Mouse (Mus musculus): ENCODE results near the gene Cep104.

The Cep104 gene

GRCm38 (mm10) chr4:153974431-153975291 is at the start of gene Cep104, which contains the start of gene Dffb:
Gene Cep104 (plus strand): TSS chr4:153975194.
Gene Dffb (minus strand): TSS chr4:153975126.
- DNase-seq, result peak; percentile 94

- DNase-seq, result no peak
These were observed 46.2 kb upstream of the Cep104 start for GRCm38 (mm10) chr4:153928772-153929299.

GRCm38 (mm10) chr4:153929425-153929824 is 45.6 kb upstream of the Cep104 start:
- DNase-seq, result no peak

GRCm38 (mm10) chr4:153929921-153930320 is 45.1 kb upstream of the Cep104 start:
- DNase-seq, result peak; percentile 74

GRCm38 (mm10) chr4:153943243-153943642 is 31.8 kb upstream of the Cep104 start:
- no peak for DNase-seq

- DNase-seq, result no peak
These were observed 30.7 kb upstream of the Cep104 start for GRCm38 (mm10) chr4:153944261-153944660.

GRCm38 (mm10) chr4:153945741-153946140 is 29.3 kb upstream of the Cep104 start:
- DNase-seq, result no peak

GRCm38 (mm10) chr4:153950372-153950771 is 24.6 kb upstream of the Cep104 start:
- no peak for DNase-seq

GRCm38 (mm10) chr4:153951150-153951549 is 23.8 kb upstream of the Cep104 start:
- DNase-seq, result no peak

GRCm38 (mm10) chr4:153951692-153952091 is 23.3 kb upstream of the Cep104 start:
- no peak for DNase-seq

GRCm38 (mm10) chr4:153955651-153956050 is 19.3 kb upstream of the Cep104 start:
- no peak for DNase-seq

GRCm38 (mm10) chr4:153956569-153957405 is 18.2 kb upstream of the Cep104 start, which contains the start of gene A430005L14Rik:
Gene A430005L14Rik (plus strand): TSS chr4:153957237.
- DNase-seq, result peak; percentile 98

- DNase-seq, result no peak
These were observed 17.3 kb upstream of the Cep104 start for GRCm38 (mm10) chr4:153957444-153958250.

GRCm38 (mm10) chr4:153962631-153963030 is 12.4 kb upstream of the Cep104 start:
- peak; percentile 61 for DNase-seq

GRCm38 (mm10) chr4:153966651-153967050 is 8.3 kb upstream of the Cep104 start:
- DNase-seq, result no peak

GRCm38 (mm10) chr4:153967556-153967955 is 7.4 kb upstream of the Cep104 start:
- DNase-seq, result no peak

GRCm38 (mm10) chr4:153968063-153968462 is 6.9 kb upstream of the Cep104 start:
- no peak for DNase-seq

GRCm38 (mm10) chr4:153975292-153975662 is 283 bp downstream of the Cep104 start:
- no peak for DNase-seq

GRCm38 (mm10) chr4:153975768-153976167 is 774 bp downstream of the Cep104 start:
- no peak for DNase-seq

- DNase-seq, result no peak
These were observed 4.2 kb downstream of the Cep104 start for GRCm38 (mm10) chr4:153979243-153979642.

GRCm38 (mm10) chr4:153980470-153980869 is 5.5 kb downstream of the Cep104 start:
- no peak for DNase-seq

- DNase-seq, result no peak
These were observed 17.7 kb downstream of the Cep104 start for GRCm38 (mm10) chr4:153992715-153993114.
